Mouse (Mus musculus) limb, embryonic 10.5 days (tissue): ENCODE measurements around the gene Sost. TPM values are rescaled to one million over a fixed set of nuclear protein-coding genes. Genes with fewer than 3 reads are reported as not detected.
A peak's percentile ranks its signal among the peaks of the same experiment; 100 is the strongest.

ENCODE experiments used
- DNase-seq: peaks from one replicate; pipeline ENCODE4 v3.0.0-alpha.2; 2017; ENCODE audit warnings: low spot score
- H3K27ac ChIP-seq: fragments of 300-500 bp; sonication (generic); 2 replicates; pipeline ENCODE4 v1.5.1; 2016; ENCODE audit warnings: mild to moderate bottlenecking
- H3K27me3 ChIP-seq: fragments of 300-500 bp; sonication (generic); 2 replicates; pipeline ENCODE4 v1.6.1; 2016; ENCODE audit warnings: low read depth, mild to moderate bottlenecking; ENCODE audit not compliant: poor library complexity, severe bottlenecking
- H3K36me3 ChIP-seq: fragments of 300-500 bp; sonication (generic); 2 replicates; pipeline ENCODE4 v1.6.1; 2016; ENCODE audit warnings: mild to moderate bottlenecking, moderate library complexity
- H3K4me1 ChIP-seq: fragments of 300-500 bp; sonication (generic); 2 replicates; pipeline ENCODE4 v1.6.1; 2016
- H3K4me3 ChIP-seq: fragments of 300-500 bp; sonication (generic); 2 replicates; pipeline ENCODE4 v1.5.1; 2016; ENCODE audit warnings: mild to moderate bottlenecking, moderate library complexity
- H3K9me3 ChIP-seq: fragments of 300-500 bp; sonication (generic); replicated peaks from 2 replicates; pipeline ENCODE4 v1.6.1; 2016; ENCODE audit warnings: mild to moderate bottlenecking
- WGBS: fragments of 180-500 bp; shearing (Covaris S2); methylation state at CpG from one replicate; pipeline ENCODE4 v1.1.7; 2016; 5-methylcytosine and 5-hydroxymethylcytosine counted together
- polyA plus RNA-seq: library from polyadenylated mRNA; unstranded; fragments of >200 nt; fragmentation: Nextera tagmentation; extraction: Ambion mirVana; gene quantifications from 2 replicates; pipeline ENCODE4 v1.2.1, GENCODE M21; 2016

The Sost gene
- polyA plus RNA-seq, 1 experiment from 2014 or later = 1.9 TPM

GRCm38 (mm10) chr11:101979140-101979539, 12.3 kb upstream of the Sost start:
- Histone ChIP-seq H3K27me3 (no peaks in the 10 kb centered on the region), H3K36me3 (no peaks in the 10 kb centered on the region), H3K4me3 (no peak overlapping the region), H3K9me3 (no peaks in the 10 kb centered on the region), H3K27ac (no peak overlapping the region), H3K4me1 (peaks cover 27% of the 10 kb centered on the region)
- DNase-seq = no peak
- WGBS = 90% methylated on average over 5 of the region's 5 CpGs

DNA sequence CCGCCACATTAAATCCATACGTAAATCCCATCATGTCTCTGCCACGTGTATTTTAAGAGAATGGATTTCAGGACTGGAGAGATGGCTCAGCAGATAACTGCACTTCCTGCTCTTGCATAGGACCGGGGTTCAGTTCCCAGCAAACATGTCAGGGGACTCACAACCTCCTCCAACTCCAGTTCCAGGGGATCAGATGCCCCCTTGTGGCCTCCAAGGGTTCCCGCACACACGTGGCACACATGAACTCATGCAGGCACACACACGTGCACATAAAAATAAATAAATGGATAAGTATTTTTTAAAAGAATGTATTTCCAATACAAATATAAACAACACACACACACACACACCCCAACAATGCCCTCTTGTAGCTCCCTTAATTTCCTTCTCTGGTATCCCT, 10.1 kb upstream of the Sost start:
- H3K36me3 ChIP-seq = no peaks in the 10 kb centered on the region
- H3K4me1 ChIP-seq = peaks cover 28% of the 10 kb centered on the region
- H3K27me3 ChIP-seq = no peaks in the 10 kb centered on the region
- no peaks in the 10 kb centered on the region for H3K9me3 ChIP-seq
- no peak overlapping the region for H3K27ac ChIP-seq
- H3K4me3 ChIP-seq = no peak overlapping the region
- WGBS = 95% methylated on average over 7 of the region's 7 CpGs
- no peak for DNase-seq

DNA sequence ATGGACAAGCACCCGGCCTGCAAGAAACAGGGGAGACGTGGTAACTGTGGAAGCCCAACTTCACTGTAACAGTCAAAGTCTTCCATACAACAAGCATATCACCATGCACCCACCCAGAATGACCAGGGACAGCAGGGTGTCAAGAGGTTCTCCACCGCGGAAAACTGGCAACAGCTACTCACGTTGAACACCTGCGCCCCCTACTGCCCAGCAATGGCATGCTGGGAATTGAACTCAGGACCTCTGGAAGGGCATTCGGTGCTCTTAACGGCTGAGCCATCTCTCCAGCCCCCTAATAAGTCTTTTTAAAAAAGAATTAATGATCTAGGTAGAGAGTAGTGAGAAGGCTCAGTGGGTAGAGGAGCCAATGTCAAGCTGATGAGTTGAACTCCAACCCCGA, 8.1 kb upstream of the Sost start:
- 55% methylated on average over 9 of the region's 9 CpGs for WGBS
- no peak for DNase-seq
- H3K9me3 ChIP-seq = no peaks in the 10 kb centered on the region
- no peak overlapping the region for H3K27ac ChIP-seq
- no peaks in the 10 kb centered on the region for H3K36me3 ChIP-seq
- H3K27me3 ChIP-seq = no peaks in the 10 kb centered on the region
- no peak overlapping the region for H3K4me3 ChIP-seq
- peaks cover 28% of the 10 kb centered on the region for H3K4me1 ChIP-seq

- H3K27ac ChIP-seq = peak overlapping the region; percentile 21; the same call in 1 of the 2 replicates
- 38% methylated on average over 6 of the region's 6 CpGs for WGBS
- peaks cover 28% of the 10 kb centered on the region for H3K4me1 ChIP-seq
- H3K9me3 ChIP-seq = no peaks in the 10 kb centered on the region
- no peaks in the 10 kb centered on the region for H3K27me3 ChIP-seq
- no peak for DNase-seq
- H3K36me3 ChIP-seq = no peaks in the 10 kb centered on the region
- H3K4me3 ChIP-seq = no peak overlapping the region
Observed at GRCm38 (mm10) chr11:101974181-101974580, 7.4 kb upstream of the Sost start.

DNA sequence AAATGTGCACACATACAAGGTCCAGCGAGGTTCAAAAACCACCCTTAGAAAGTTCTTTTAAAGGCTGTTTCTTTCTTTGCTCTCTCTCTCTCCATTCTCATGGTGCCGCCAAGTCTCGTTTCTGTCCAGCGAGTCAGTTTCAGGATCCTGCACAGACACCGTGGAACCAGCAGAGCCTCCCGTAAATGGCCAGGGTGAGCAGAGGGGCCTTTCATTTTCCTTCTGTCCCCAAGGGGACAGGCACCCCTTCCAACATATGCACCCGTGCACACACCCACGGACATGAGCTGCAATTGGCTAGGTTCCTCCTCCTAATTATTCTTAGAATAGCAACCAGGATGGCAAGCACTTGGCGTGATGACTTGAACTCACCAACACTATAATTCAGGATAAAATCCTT, 6.7 kb upstream of the Sost start:
- Histone ChIP-seq H3K9me3 (no peaks in the 10 kb centered on the region), H3K4me3 (no peak overlapping the region), H3K27ac (peak overlapping the region; percentile 21; the same call in 1 of the 2 replicates), H3K4me1 (peaks cover 30% of the 10 kb centered on the region), H3K36me3 (no peaks in the 10 kb centered on the region), H3K27me3 (peaks cover 1% of the 10 kb centered on the region; the same call in 1 of the 2 replicates)
- no peak for DNase-seq
- WGBS = 73% methylated on average over 9 of the region's 9 CpGs

- no peaks in the 10 kb centered on the region for H3K36me3 ChIP-seq
- peaks cover 35% of the 10 kb centered on the region for H3K4me1 ChIP-seq
- H3K27me3 ChIP-seq = peaks cover 10% of the 10 kb centered on the region
- peak overlapping the region; percentile 30; the same call in 1 of the 2 replicates for H3K27ac ChIP-seq
- DNase-seq = no peak
- H3K9me3 ChIP-seq = no peaks in the 10 kb centered on the region
- H3K4me3 ChIP-seq = no peak overlapping the region
- 95% methylated on average over 5 of the region's 5 CpGs for WGBS
Observed at GRCm38 (mm10) chr11:101972651-101973050, 5.8 kb upstream of the Sost start.

DNA sequence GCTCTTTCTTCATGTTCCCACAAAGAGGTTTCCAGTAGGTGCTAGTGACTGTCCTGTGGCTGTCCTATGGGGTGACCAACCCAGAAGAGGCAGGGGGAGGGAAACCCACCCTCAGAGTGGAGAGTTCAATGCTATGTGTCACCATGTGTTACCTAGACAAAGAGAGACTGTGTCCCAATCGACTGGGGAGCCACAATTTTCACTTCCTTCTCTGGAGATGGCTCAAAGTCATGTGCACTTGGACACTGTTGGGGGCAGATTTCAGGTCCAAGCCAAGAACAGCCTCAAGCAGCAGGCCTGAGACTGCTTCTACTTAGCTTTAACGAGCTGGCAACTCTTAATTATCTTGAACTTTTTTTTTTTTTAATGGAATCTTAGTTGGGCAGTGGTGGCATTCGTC, 5.3 kb upstream of the Sost start:
- Histone ChIP-seq H3K4me3 (no peak overlapping the region), H3K36me3 (no peaks in the 10 kb centered on the region), H3K27ac (no peak overlapping the region), H3K4me1 (peaks cover 37% of the 10 kb centered on the region), H3K27me3 (peaks cover 15% of the 10 kb centered on the region), H3K9me3 (no peaks in the 10 kb centered on the region)
- WGBS = 80% methylated on average over 3 of the region's 3 CpGs
- no peak for DNase-seq

DNA sequence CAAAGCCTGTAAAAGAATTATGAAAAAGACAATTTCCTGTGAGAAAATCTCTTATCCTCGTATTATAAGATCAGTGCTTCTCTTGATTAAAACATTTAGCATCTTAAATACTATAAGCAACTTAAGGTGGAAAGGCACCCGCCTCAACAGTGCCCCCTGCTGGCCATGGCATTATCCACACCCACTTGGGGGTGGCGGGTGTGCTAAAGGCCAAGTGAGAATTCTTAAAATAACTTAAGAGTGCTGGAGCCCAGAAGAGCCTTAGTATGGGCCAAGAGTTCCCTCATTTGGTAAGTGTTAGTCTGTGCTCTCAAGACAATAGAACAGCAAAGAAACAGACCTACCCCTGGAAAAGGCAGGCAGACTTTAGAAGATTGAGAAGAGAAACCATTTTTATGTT, 4.6 kb upstream of the Sost start:
- 47% methylated on average over 3 of the region's 3 CpGs for WGBS
- H3K4me3 ChIP-seq = no peak overlapping the region
- H3K27ac ChIP-seq = no peak overlapping the region
- H3K9me3 ChIP-seq = no peaks in the 10 kb centered on the region
- no peaks in the 10 kb centered on the region for H3K36me3 ChIP-seq
- no peak for DNase-seq
- peaks cover 44% of the 10 kb centered on the region for H3K4me1 ChIP-seq
- peaks cover 22% of the 10 kb centered on the region for H3K27me3 ChIP-seq

DNA sequence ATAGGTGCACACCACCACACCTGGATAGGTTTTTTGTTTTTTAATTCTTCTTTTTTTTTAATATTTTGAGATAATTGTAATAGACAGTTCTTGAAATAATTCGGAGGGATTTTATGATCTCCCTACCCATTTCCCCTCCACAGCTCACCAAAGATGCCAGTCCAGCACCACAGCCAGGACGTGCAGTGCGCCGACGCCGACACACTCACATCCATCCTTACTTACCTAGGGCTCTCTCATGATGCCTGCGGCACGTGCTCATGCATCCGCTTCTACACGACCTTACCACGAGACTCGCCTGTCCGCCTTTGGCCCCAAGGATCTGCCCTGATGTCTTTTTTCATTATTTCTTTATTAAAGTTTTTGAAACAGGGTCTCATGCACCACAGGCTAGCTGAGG, 3.0 kb upstream of the Sost start:
- Histone ChIP-seq H3K4me1 (peaks cover 60% of the 10 kb centered on the region), H3K4me3 (no peak overlapping the region), H3K27ac (no peak overlapping the region), H3K27me3 (peaks cover 38% of the 10 kb centered on the region), H3K9me3 (no peaks in the 10 kb centered on the region), H3K36me3 (no peaks in the 10 kb centered on the region)
- WGBS = 86% methylated on average over 13 of the region's 13 CpGs
- no peak for DNase-seq

- under 1% methylated on average over 5 of the region's 5 CpGs for WGBS
Observed at GRCm38 (mm10) chr11:101968791-101969190, 2.0 kb upstream of the Sost start.

DNA sequence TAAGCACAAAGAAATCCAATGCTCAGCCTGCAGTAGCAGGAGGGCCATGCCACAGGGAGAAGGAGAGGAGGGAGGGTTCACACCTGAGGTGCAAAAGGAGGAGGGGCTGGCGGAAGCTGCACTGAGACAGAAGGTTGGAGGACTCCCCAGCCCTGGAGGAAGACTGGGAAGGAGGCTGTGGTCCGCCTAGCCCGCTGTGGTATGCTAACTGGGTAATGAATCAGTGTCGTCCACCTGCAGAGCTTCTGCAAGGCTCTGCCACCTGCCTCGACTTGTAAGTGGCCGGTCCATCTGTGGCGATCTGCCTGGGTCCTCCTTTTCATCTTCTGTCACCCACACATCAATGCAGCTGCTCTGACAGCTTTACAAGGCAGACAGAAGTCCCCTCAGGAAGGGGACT, 1.5 kb upstream of the Sost start:
- H3K27ac ChIP-seq = peak overlapping the region; percentile 30; the same call in 1 of the 2 replicates
- H3K9me3 ChIP-seq = no peaks in the 10 kb centered on the region
- H3K4me3 ChIP-seq = peak overlapping the region; percentile 11; the same call in 1 of the 2 replicates
- 0% methylated on average over 7 of the region's 7 CpGs for WGBS
- no peaks in the 10 kb centered on the region for H3K36me3 ChIP-seq
- H3K4me1 ChIP-seq = peaks cover 63% of the 10 kb centered on the region
- peak; percentile 50 for DNase-seq
- peaks cover 53% of the 10 kb centered on the region for H3K27me3 ChIP-seq

More at GRCm38 (mm10) chr11:101968791-101969190, 2.0 kb upstream of the Sost start:
- H3K9me3 ChIP-seq = no peaks in the 10 kb centered on the region
- H3K4me1 ChIP-seq = peaks cover 63% of the 10 kb centered on the region
- H3K36me3 ChIP-seq = no peaks in the 10 kb centered on the region
- peak; percentile 84 for DNase-seq
- peaks cover 48% of the 10 kb centered on the region for H3K27me3 ChIP-seq
- peak overlapping the region; percentile 11; the same call in 1 of the 2 replicates for H3K4me3 ChIP-seq
- peak overlapping the region; percentile 30; the same call in 1 of the 2 replicates for H3K27ac ChIP-seq

GRCm38 (mm10) chr11:101965553-101965952, 1.3 kb downstream of the Sost start:
- H3K27me3 ChIP-seq = peaks cover 81% of the 10 kb centered on the region
- H3K4me1 ChIP-seq = peaks cover 70% of the 10 kb centered on the region
- WGBS = 8% methylated on average over 2 of the region's 2 CpGs
- H3K9me3 ChIP-seq = no peaks in the 10 kb centered on the region
- H3K36me3 ChIP-seq = no peaks in the 10 kb centered on the region
- no peak for DNase-seq
- H3K27ac ChIP-seq = no peak overlapping the region; the same call in 1 of the 2 replicates
- peak overlapping the region; percentile 61; the same call in 1 of the 2 replicates for H3K4me3 ChIP-seq

- 3% methylated on average over 8 of the region's 8 CpGs for WGBS
- peak overlapping the region; percentile 61 for H3K4me3 ChIP-seq
- H3K36me3 ChIP-seq = no peaks in the 10 kb centered on the region
- H3K27me3 ChIP-seq = peaks cover 90% of the 10 kb centered on the region
- peaks cover 70% of the 10 kb centered on the region for H3K4me1 ChIP-seq
- no peak overlapping the region for H3K27ac ChIP-seq
- H3K9me3 ChIP-seq = no peaks in the 10 kb centered on the region
- DNase-seq = peak; percentile 55
Observed at GRCm38 (mm10) chr11:101964647-101965046, 2.2 kb downstream of the Sost start.
